Mouse (Mus musculus): ENCODE results near the gene Bcor. TPM values are rescaled to one million over a fixed set of nuclear protein-coding genes. Genes with fewer than 3 reads are reported as not detected.
A peak's percentile ranks its signal among the peaks of the same experiment; 100 is the strongest.

Gene Bcor
- polyA plus RNA-seq, 1 experiment from 2014 or later, result 14.5 TPM

- H3K36me3 ChIP-seq, result no peaks in the 10 kb centered on the region
- H3K27ac ChIP-seq (replicated peaks), result no peak overlapping the region
- peaks cover 99% of the 10 kb centered on the region for H3K27me3 ChIP-seq (replicated peaks)
- peaks cover 46% of the 10 kb centered on the region for H3K4me1 ChIP-seq
- H3K9ac ChIP-seq, result no peak overlapping the region
- ATAC-seq (ENCODE audit: extremely low read depth, insufficient number of reproducible peaks, low FRiP score, low TSS enrichment), result no peak
- no peak overlapping the region for H3K4me3 ChIP-seq
- WGBS, result 19% methylated on average over 16 of the region's 16 CpGs
- no peak overlapping the region for H3K4me2 ChIP-seq
- H3K9me3 ChIP-seq, result no peaks in the 10 kb centered on the region
Measured at GRCm38 (mm10) chrX:12082736-12083135, 77.4 kb downstream of the Bcor start.

- Histone ChIP-seq H3K9me3 (no peaks in the 10 kb centered on the region), H3K4me3 (no peak overlapping the region), H3K27me3 (replicated peaks) (peaks cover 99% of the 10 kb centered on the region), H3K4me2 (no peak overlapping the region), H3K27ac (replicated peaks) (no peak overlapping the region), H3K9ac (no peak overlapping the region), H3K4me1 (peaks cover 46% of the 10 kb centered on the region), H3K36me3 (no peaks in the 10 kb centered on the region)
- 50% methylated on average over 5 of the region's 5 CpGs for WGBS
- ATAC-seq (ENCODE audit: extremely low read depth, insufficient number of reproducible peaks, low FRiP score, low TSS enrichment), result no peak
Measured at GRCm38 (mm10) chrX:12082184-12082583, 78.0 kb downstream of the Bcor start.

- Histone ChIP-seq H3K4me2 (peak overlapping the region; percentile 86), H3K27me3 (replicated peaks) (peaks cover 99% of the 10 kb centered on the region), H3K9ac (peak overlapping the region; percentile 90), H3K27ac (replicated peaks) (no peak overlapping the region), H3K9me3 (no peaks in the 10 kb centered on the region), H3K36me3 (no peaks in the 10 kb centered on the region), H3K4me1 (peaks cover 45% of the 10 kb centered on the region), H3K4me3 (peak overlapping the region; percentile 74)
- WGBS, result 11% methylated on average over 22 of the region's 22 CpGs
- no peak for ATAC-seq (ENCODE audit: extremely low read depth, insufficient number of reproducible peaks, low FRiP score, low TSS enrichment)
Measured at GRCm38 (mm10) chrX:12081741-12082155, 78.4 kb downstream of the Bcor start.

- H3K9ac ChIP-seq, result peak overlapping the region; percentile 90
- H3K9me3 ChIP-seq, result no peaks in the 10 kb centered on the region
- H3K36me3 ChIP-seq, result no peaks in the 10 kb centered on the region
- H3K4me2 ChIP-seq, result peak overlapping the region; percentile 86
- WGBS, result 2% methylated on average over 55 of the region's 61 CpGs
- H3K4me3 ChIP-seq, result peak overlapping the region; percentile 74
- peaks cover 42% of the 10 kb centered on the region for H3K4me1 ChIP-seq
- peak overlapping the region; percentile 89 for H3K27ac ChIP-seq (replicated peaks)
- ATAC-seq (ENCODE audit: extremely low read depth, insufficient number of reproducible peaks, low FRiP score, low TSS enrichment), result no peak
- H3K27me3 ChIP-seq (replicated peaks), result peaks cover 99% of the 10 kb centered on the region
Measured at GRCm38 (mm10) chrX:12080904-12081740, 79.0 kb downstream of the Bcor start.

- Histone ChIP-seq H3K36me3 (no peaks in the 10 kb centered on the region), H3K4me2 (peak overlapping the region; percentile 86), H3K27me3 (replicated peaks) (peaks cover 99% of the 10 kb centered on the region), H3K27ac (replicated peaks) (peak overlapping the region; percentile 89), H3K4me1 (peaks cover 38% of the 10 kb centered on the region), H3K9me3 (no peaks in the 10 kb centered on the region), H3K4me3 (peak overlapping the region; percentile 74), H3K9ac (peak overlapping the region; percentile 90)
- 1% methylated on average over 54 of the region's 97 CpGs for WGBS
- ATAC-seq (ENCODE audit: extremely low read depth, insufficient number of reproducible peaks, low FRiP score, low TSS enrichment), result 0 out of 2 replicates have a peak, but pooled peaks have one; percentile 23
Measured at GRCm38 (mm10) chrX:12080095-12080903, 79.9 kb downstream of the Bcor start.

- H3K9ac ChIP-seq, result peak overlapping the region; percentile 90
- ATAC-seq (ENCODE audit: extremely low read depth, insufficient number of reproducible peaks, low FRiP score, low TSS enrichment), result no peak
- peaks cover 98% of the 10 kb centered on the region for H3K27me3 ChIP-seq (replicated peaks)
- H3K4me2 ChIP-seq, result peak overlapping the region; percentile 86
- H3K4me1 ChIP-seq, result peaks cover 39% of the 10 kb centered on the region
- no peaks in the 10 kb centered on the region for H3K36me3 ChIP-seq
- H3K4me3 ChIP-seq, result peak overlapping the region; percentile 74
- no peaks in the 10 kb centered on the region for H3K9me3 ChIP-seq
- peak overlapping the region; percentile 89 for H3K27ac ChIP-seq (replicated peaks)
- WGBS, result under 1% methylated on average over 69 of the region's 79 CpGs
Measured at GRCm38 (mm10) chrX:12079309-12080094, 80.7 kb downstream of the Bcor start.

- ATAC-seq (ENCODE audit: extremely low read depth, insufficient number of reproducible peaks, low FRiP score, low TSS enrichment), result no peak
- peaks cover 97% of the 10 kb centered on the region for H3K27me3 ChIP-seq (replicated peaks)
- peak overlapping the region; percentile 90 for H3K9ac ChIP-seq
- H3K4me3 ChIP-seq, result peak overlapping the region; percentile 74
- H3K4me2 ChIP-seq, result peak overlapping the region; percentile 86
- no peaks in the 10 kb centered on the region for H3K36me3 ChIP-seq
- H3K9me3 ChIP-seq, result no peaks in the 10 kb centered on the region
- peak overlapping the region; percentile 89 for H3K27ac ChIP-seq (replicated peaks)
- under 1% methylated on average over 21 of the region's 27 CpGs for WGBS
- peaks cover 44% of the 10 kb centered on the region for H3K4me1 ChIP-seq
Measured at GRCm38 (mm10) chrX:12079059-12079308, 81.2 kb downstream of the Bcor start.

- ATAC-seq (ENCODE audit: extremely low read depth, insufficient number of reproducible peaks, low FRiP score, low TSS enrichment), result 0 out of 2 replicates have a peak, but pooled peaks have one; percentile 20
- WGBS, result 1% methylated on average over 67 of the region's 73 CpGs
Measured at GRCm38 (mm10) chrX:12078195-12079058, 81.7 kb downstream of the Bcor start.

GRCm38 (mm10) chrX:12077601-12077980 lies 82.6 kb downstream of the Bcor start:
- no peaks in the 10 kb centered on the region for H3K36me3 ChIP-seq
- H3K4me2 ChIP-seq, result peak overlapping the region; percentile 86
- ATAC-seq (ENCODE audit: extremely low read depth, insufficient number of reproducible peaks, low FRiP score, low TSS enrichment), result no peak
- no peaks in the 10 kb centered on the region for H3K9me3 ChIP-seq
- peaks cover 97% of the 10 kb centered on the region for H3K27me3 ChIP-seq (replicated peaks)
- peak overlapping the region; percentile 90 for H3K9ac ChIP-seq
- peak overlapping the region; percentile 74 for H3K4me3 ChIP-seq
- 4% methylated on average over 22 of the region's 22 CpGs for WGBS
- H3K4me1 ChIP-seq, result peaks cover 46% of the 10 kb centered on the region
- H3K27ac ChIP-seq (replicated peaks), result peak overlapping the region; percentile 81

More at GRCm38 (mm10) chrX:12078195-12079058, 81.7 kb downstream of the Bcor start:
- Histone ChIP-seq H3K27me3 (replicated peaks) (peaks cover 97% of the 10 kb centered on the region), H3K9me3 (no peaks in the 10 kb centered on the region), H3K4me1 (peaks cover 46% of the 10 kb centered on the region), H3K36me3 (no peaks in the 10 kb centered on the region), H3K4me2 (peak overlapping the region; percentile 86), H3K27ac (replicated peaks) (peak overlapping the region; percentile 89), H3K4me3 (peak overlapping the region; percentile 74), H3K9ac (peak overlapping the region; percentile 90)
